Mouse (Mus musculus) E14TG2a.4 (cell line): ENCODE measurements around the gene Rpl23.
"Not testable (repeated sequence)": the region's sequence is repeated elsewhere in the genome, so short reads cannot be mapped to it uniquely, and the experiment has no call there.

ENCODE experiments used
- CTCF ChIP-seq: conservative IDR thresholded peaks from 2 replicates; pipeline ENCODE4 v1.5.1; 2014; ENCODE audit warnings: low read length
- POU5F1 ChIP-seq: IDR thresholded peaks from 2 replicates; pipeline ENCODE4 v1.6.1; 2014; ENCODE audit warnings: low read length, borderline replicate concordance

GRCm38 (mm10) chr11:97790778-97791438, 8.7 kb upstream of the Rpl23 start:
- not testable (repeated sequence) for TF ChIP-seq CTCF, POU5F1
